Mouse (Mus musculus) testis, adult 2 months (tissue): ENCODE results near the gene Opcml.

ENCODE experiments used
- CTCF ChIP-seq: fragments of 200-500 bp; IDR thresholded peaks from 2 replicates; pipeline ENCODE4 v1.5.1; 2012; ENCODE audit warnings: low read depth, mild to moderate bottlenecking, inconsistent platforms, low read length, moderate library complexity; ENCODE audit not compliant: control insufficient read depth, insufficient read depth, insufficient replicate concordance
- POLR2A ChIP-seq: fragments of 200-500 bp; IDR thresholded peaks from 2 replicates; pipeline ENCODE4 v1.6.1; 2012; ENCODE audit warnings: low read depth, mild to moderate bottlenecking, inconsistent platforms, low read length, moderate library complexity; ENCODE audit not compliant: control insufficient read depth

GRCm38 (mm10) chr9:28861983-28862382 lies 1071.4 kb downstream of the Opcml start:
- TF ChIP-seq POLR2A (no peak), CTCF (no peak)
